Mouse (Mus musculus) urinary bladder, postnatal 0 days (tissue): ENCODE data around the gene Atrip. TPM values are rescaled to one million over a fixed set of nuclear protein-coding genes. Genes with fewer than 3 reads are reported as not detected.

Source experiments
- polyA plus RNA-seq: library from polyadenylated mRNA; unstranded; fragments of >200 nt; fragmentation: Nextera tagmentation; extraction: Ambion mirVana; gene quantifications from 2 replicates; pipeline ENCODE4 v1.2.1, GENCODE M21; 2015

Gene Atrip
- 13.7 and 17.2 TPM in 2 replicates for polyA plus RNA-seq

DNA sequence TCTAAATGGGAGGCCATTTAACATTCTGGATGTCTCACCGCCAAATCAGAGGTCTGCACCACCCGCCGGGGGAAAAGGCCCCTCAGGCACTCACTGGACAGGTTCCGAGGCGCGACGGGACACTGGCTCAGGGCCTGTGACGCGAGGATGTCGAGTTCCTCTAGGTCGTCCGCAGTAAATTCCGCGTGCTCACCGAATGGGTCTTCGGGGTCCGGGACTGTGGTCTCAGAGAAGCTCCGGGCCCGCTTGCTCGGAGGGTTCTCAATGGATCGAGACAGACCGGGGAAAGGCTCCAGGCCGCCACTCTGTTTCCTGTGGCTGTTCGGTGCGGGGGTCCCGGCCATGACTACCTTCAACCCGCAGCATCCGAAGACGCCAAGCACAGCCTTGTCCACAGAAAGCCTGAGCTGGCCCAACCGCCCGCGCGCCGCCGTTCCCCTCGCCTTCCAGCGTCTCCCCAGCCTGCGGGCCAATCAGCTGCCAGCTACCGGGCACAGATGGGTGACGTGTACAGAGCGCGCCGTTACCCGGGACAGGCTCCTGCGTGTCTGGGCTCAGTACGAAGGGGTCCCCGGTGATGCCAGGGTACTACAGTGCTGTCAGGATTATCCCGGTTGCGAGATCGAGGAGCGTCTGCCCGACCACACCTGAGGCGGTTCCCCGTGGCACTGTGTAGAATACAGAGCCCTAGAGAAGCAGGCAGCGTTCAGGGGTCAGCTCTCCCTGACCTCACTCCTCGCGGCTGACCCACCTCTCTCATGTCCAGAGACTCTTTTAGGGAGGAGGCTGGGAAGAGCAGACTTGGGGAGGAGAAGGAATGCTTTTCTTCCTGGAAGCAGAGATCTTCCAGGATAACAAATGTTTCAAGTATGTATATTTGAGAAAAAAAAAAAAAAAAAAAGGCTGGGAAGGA lies at the start of gene Atrip:
Atrip (minus strand) TSS at position 464 of the 913 bp plus-strand sequence.

DNA sequence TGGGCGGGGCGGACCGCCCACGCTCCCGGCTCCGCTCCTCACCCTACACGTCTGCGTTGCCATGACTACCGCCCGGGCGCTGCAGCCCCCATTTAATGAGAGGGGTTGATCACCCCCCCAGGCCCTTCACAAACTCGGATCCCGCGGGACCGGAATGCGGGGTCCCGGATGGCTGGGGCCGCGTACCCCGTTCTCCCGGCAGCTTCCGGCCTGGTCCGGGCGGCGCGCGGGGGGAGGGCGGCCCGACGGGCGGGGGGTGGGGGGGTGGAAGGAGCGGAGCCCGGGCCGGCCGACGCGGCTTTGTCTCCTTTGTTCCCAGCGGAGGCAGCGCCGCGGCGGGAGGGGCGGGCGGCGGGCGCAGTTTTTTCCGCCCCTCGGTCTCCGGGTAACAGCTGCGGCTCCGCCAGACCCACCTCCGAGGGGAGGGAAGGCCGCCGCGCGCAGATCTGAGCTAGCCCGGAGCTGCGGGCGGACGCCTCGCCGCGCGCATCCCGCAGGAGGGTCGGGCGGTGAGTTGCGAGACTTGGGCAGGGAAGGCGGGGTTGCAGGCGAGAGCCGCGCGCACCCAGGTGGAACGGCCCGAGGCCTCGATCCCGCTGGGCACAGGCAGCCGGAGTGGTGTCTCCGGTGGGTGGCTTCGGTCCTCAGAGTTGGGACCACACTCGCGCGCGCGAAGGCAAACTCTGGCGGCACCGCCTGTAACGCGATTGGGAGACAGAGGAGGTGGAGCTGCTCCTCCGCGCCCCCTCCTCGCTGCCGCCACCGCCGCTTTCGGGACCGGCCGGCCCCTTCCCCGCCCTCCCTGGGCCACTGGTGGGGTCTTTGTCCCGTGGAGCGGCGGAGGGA lies 21.4 kb upstream of the Atrip start, which contains the start of gene Plxnb1:
Plxnb1 (plus strand) TSS at position 253 of the 846 bp plus-strand sequence.

DNA sequence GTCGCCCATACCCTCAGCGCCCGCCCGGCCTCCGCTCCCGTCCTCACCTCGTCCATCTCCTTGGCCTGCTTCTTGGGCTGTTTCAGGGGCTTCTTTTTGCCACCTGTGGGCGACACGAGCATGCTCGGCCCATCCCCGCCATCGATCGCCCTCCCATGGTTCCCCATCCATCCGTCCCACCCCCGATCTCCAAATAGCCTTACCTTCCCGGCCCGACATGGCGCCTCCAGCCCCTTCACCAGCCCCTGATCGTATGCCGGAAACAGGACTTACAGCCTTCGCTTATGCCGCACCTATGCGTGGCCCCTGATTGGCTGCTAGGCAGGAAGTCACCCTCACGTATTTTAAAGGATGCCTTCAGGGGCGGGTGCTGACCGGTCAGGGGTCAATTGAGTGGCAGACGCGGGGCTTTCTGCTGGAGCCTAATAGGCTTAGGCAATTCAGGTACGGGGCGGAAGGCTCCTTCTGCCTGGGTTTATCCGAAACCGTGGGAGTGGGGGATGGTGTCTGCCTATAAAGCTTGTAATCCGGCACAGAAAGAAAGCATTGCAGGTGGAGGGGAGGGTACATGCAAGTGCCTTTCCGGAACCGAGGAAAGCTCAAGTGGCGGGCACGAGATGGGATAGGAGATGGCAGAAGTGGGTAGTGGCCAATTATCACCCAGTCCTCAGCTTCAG lies 8.3 kb upstream of the Atrip start, which contains the start of the genes Ccdc51 and Tma7:
Ccdc51 (plus strand) TSS at position 370 of the 677 bp plus-strand sequence.
Tma7 (minus strand) TSS at position 464 of the 677 bp plus-strand sequence.

DNA sequence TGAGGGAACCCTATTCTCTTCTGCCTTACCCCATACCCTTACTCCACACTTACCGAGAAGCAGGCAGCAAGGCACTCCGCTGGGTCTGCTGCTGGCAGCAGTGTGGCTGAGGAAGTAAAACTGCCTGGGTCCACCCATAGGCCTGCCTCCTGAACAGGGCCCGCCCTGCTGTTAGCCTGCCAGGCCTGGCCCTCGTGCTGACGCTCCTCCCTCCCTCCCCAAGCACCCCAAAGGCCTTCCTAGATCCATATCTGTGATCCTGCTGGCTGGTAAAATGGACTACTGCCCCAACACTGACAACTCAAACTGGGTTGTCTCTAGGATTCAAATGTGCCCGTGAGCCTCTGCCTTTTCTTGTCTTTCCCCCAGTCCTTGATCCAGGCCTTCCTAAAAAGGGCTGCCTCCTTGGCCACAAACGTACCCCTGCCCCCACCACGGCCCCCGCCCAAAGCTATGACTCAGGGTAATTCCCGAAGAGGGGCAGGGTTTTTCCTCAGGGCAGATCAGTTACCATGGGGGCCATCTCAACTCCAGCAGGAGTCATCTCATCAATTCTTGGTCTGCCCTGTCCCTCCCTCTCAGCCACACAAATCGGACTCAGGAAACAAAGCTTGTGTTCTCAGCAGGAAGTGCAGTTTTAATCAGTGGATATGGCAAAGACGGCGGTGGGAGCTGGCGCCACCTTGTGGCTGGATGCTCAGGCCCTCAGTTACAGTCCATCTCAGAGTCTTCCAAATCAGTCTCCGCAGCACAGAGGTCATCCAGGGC lies 14.6 kb downstream of the Atrip start, which contains the start of gene Trex1:
Trex1 (minus strand) TSS at position 599 of the 768 bp plus-strand sequence.

DNA sequence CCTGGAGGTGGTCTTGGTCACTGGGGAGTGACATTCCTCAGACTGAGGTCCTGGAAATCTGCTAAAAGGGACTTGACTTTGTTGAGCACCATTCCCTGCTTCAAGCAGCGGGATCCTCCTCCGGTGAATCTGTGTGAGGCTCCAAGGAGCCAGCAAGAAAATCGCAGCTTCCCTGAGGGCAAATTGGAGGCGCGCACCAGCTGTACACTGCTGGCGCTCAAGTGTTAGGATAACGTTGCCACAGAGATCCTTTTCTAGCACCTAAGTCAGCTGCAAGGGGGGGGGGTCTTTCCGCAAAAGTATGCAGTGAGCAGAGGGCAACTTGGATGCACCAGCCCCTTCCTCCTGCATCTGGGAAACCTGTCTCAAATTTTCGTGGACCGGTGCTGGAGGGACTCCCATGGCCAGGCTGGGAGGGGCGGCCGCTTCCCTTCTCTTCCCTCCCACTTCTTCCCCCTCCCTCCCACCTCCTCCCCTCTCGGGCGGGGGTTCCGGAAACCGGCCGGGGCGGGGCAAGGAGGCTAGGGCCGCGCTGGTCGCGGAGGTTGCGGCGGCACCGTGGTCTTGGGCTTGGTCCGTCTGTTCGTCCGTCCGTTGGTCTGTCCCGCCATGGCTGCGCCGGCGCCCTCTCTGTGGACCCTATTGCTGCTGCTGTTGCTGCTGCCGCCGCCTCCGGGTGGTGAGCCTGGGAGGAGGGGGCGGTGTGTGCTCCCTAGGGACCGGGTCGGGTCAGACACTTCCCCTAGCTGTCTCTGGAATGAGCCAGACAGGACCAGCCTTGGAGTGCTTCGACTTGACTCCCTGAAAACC lies 35.6 kb downstream of the Atrip start, which contains the start of gene Shisa5:
Shisa5 (plus strand) TSS at position 480 of the 810 bp plus-strand sequence.

Other genes with a start within 250 kb of the Atrip start
- gene Celsr3, start 247.8 kb downstream of the Atrip start, polyA plus RNA-seq, result 0.08 and 0.42 TPM in 2 replicates
- gene Slc26a6, start 220.8 kb downstream of the Atrip start, polyA plus RNA-seq, result 5.2 and 5.4 TPM in 2 replicates
- gene Tmem89, start 159.5 kb downstream of the Atrip start, polyA plus RNA-seq, result not detected in 2 replicates
- gene Uqcrc1, start 137.5 kb downstream of the Atrip start, polyA plus RNA-seq, result 369 and 386 TPM in 2 replicates
- gene Col7a1, start 120.5 kb downstream of the Atrip start, polyA plus RNA-seq, result 2.6 and 3.5 TPM in 2 replicates
- not detected in 2 replicates for gene Ucn2, start 88.1 kb downstream of the Atrip start, polyA plus RNA-seq
- gene Pfkfb4, start 82.3 kb downstream of the Atrip start, polyA plus RNA-seq, result 6.9 and 8.0 TPM in 2 replicates
- gene Shisa5, start 35.6 kb downstream of the Atrip start, polyA plus RNA-seq, result 134 and 166 TPM in 2 replicates
- 18.5 and 25.6 TPM in 2 replicates for gene Trex1, start 14.4 kb downstream of the Atrip start, polyA plus RNA-seq
- 7.1 and 9.1 TPM in 2 replicates for gene Ccdc51, start 8.4 kb upstream of the Atrip start, polyA plus RNA-seq
- gene Tma7, start 8.5 kb upstream of the Atrip start, polyA plus RNA-seq, result 350 and 394 TPM in 2 replicates
- 3.3 and 3.7 TPM in 2 replicates for gene Plxnb1, start 21.3 kb upstream of the Atrip start, polyA plus RNA-seq
- gene Fbxw21, start 87.9 kb upstream of the Atrip start, polyA plus RNA-seq, result 0.08 and 0.14 TPM in 2 replicates
- not detected in 2 replicates for gene Fbxw13, start 121.9 kb upstream of the Atrip start, polyA plus RNA-seq
- gene Fbxw20, start 160.6 kb upstream of the Atrip start, polyA plus RNA-seq, result 0.48 TPM in 1 of 2 replicates, not detected in the other
- gene Fbxw14, start 213.6 kb upstream of the Atrip start, polyA plus RNA-seq, result 0.30 and 0.59 TPM in 2 replicates